Mouse (Mus musculus) gastrocnemius, postnatal 36 days (tissue): Measurements from ENCODE around the gene Arf4. TPM values are rescaled to one million over a fixed set of nuclear protein-coding genes. Genes with fewer than 3 reads are reported as not detected.
"Not testable (repeated sequence)": the region's sequence is repeated elsewhere in the genome, so short reads cannot be mapped to it uniquely, and the experiment has no call there.

Experiments used
- DNase-seq, 2 experiments: peaks; one replicate each; pipeline ENCODE4 v3.0.0; 2022
- intact Hi-C: fragments of 180-260 bp; cut with DNase I; formaldehyde crosslinking; loops from one replicate; pipeline ENCODE4 v1.15.1; 2025
- total RNA-seq, 2 experiments: library from RNA; stranded (reverse); gene quantifications; 2 replicates each; pipeline ENCODE4 v1.2.3; 2021

Gene Arf4
- total RNA-seq, 2 experiments from 2014 or later = 28.0 to 28.4 TPM

DNA sequence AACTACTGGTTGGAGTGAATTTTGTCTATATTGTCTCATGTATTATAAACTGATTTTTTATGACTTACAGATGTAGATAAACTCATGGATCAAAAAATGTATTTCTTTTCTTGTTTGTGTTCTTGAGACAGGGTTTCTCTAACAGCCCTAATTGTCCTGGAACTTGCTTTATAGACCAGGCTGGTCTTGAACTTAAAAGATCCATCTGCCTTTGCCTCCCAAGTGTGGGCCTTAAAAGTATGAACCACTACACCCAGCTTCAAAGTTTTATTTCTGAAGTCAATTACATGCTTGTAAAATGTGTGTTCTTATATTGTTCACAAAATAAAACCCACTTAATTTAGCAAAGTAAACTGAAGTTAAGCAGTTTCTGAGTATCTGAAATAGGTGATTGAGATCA is 20.3 kb downstream of the Arf4 start:
- intact Hi-C loops = no loop called here
- DNase-seq = no peak

DNA sequence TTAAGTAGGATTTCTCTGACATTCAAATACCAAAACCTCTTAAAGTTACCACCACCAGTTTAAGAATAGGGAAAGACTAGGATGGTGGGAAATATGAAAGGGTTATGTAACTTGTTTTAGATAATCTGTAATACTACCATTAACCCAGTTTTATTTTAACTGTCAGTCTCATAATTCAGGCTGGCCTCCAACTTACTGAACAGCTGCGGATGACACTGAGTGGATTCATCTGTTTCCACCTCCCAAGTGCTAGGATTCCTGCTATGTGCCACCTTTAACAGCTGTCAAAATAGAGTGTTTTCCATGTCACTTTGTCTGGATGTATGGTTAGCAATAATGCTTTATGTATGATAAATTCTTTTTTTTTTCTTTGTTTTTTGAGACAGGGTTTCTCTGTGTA is 22.4 kb downstream of the Arf4 start:
- no peak for DNase-seq
- intact Hi-C loops = loop anchor here (10.0 kb wide), 1 partner anchor 365 kb away; no protein-coding TSS in a partner anchor

DNA sequence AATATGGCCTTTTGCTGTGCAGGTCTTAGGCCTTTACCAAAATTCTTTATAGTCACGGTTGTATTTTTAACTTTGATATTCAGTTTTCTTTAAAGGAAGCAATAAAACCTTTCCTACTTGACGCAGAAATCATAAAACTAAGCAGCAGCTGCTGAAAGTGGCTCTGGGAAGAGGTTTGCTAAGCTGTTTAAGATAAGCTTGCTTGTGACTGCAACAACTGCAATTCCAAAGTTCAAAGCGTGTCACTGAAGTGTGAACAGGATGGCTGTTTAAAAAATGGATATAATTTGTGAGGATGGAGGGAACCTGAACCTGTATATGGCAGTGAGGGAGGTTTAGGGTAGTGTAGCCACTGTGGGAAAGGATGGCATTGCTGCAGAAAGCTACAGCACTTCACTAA is 24.1 kb downstream of the Arf4 start:
- intact Hi-C loops = loop anchor here (10.0 kb wide), 1 partner anchor 363 kb away; no protein-coding TSS in a partner anchor
- no peak for DNase-seq

DNA sequence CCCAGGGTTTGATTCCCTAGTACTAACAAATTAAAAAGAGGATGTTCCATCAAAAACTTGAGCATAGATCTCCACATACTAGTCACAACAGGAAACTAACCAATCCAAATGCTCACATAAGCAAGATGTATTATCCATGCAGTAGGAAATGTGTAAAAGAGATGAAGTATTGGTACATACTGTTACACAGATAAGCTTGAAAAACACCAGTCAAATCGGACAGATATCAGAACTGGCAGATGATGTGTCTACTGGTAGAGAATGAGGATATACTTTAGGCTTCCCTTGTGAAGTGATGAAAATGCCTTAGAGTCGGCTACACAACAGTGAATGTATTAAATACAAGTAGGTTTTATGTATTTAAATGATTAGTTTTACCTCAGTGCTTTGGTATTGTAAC is 24.6 kb downstream of the Arf4 start:
- DNase-seq = no peak
- intact Hi-C loops = loop anchor here (10.0 kb wide), 1 partner anchor 362 kb away; no protein-coding TSS in a partner anchor

DNA sequence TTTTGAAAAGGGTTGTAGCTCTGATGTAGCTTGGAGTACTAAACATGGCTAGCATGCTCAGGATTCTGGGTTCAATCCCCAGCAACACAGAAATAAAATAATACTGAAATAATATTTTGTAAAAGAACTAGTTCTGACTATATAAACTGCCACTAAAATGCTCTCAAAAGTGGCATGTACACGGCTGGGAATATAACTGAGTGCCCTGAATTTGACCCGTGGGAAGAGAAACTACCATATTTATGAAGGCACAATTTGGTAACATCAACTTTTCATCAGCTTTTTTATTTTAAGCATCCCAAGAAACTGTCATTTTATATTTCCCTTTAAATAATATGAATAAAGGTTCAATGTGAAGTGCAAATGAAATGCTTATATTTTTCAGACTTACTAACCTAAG is 26.0 kb downstream of the Arf4 start:
- intact Hi-C loops = loop anchor here (10.0 kb wide), 1 partner anchor 361 kb away; no protein-coding TSS in a partner anchor
- DNase-seq = no peak

DNA sequence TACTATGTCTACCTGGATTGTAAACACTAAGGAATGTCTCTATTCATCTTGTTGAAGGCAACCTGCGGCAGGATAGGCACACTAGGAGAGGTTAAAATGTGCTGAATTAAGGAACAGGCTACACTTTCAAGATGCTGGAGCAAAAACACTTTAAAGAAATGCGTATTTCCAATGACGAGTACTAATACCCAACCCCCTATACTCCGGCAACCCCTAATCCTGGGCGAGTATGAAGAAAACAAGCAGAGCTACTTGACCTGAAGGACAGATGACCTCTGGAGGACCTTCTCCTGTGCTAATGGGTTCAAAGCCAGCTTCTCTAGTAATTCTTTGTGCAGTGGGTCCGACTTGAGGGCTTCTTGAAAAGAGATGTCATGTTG is 30.1 kb downstream of the Arf4 start:
- intact Hi-C loops = loop anchor here (10.0 kb wide), 1 partner anchor 357 kb away; no protein-coding TSS in a partner anchor

DNA sequence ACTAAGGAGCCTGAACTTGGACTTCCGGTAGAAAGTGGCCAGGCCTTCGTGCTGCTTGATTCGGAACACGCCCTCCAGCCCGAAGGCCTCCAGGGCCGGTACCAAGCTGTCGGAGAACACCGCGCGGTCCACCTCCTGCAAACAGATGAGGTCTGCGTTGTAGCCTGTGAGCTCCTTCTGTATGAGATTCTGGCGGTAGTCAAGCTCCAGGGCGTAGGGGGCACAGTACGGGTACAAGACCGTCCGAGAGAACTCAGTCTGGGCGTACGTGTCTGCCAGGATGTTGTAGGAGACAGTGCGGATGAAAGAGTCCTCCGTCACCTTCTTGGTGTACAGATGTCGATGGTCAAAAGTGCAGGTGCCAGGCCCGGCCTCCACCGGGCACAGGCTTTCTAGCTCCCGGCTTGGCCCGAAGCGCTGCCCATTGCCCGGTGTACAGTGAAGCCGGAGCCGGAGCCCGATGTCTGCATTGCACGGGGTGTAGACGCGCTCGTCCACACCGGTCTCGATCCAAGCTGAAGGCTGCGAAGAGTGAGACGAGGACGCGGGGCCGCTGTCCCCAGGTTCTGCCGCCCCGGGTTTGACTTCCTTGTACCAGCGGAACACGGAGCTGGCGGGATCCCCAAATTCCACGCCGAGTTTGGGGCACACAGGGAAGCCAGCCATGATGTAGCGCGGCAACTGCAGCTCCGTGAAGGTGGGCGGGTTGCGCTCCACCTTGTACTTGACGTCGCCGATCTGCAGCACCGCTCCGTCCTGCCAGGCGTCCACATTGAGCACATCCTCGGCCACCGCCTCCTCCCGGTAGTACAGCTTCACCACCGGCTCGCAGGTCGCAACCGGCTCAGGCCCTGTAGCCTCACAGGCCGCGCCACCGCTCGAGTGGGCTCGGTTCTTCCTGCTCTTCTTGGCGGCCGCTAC is 30.8 kb downstream of the Arf4 start:
- DNase-seq = peak in 1 of 2 experiments; percentile 15
- intact Hi-C loops = loop anchor here (10.0 kb wide), 1 partner anchor 356 kb away; no protein-coding TSS in a partner anchor

More for the DNA sequence above, 30.1 kb downstream of the Arf4 start:
- no peak for DNase-seq

DNA sequence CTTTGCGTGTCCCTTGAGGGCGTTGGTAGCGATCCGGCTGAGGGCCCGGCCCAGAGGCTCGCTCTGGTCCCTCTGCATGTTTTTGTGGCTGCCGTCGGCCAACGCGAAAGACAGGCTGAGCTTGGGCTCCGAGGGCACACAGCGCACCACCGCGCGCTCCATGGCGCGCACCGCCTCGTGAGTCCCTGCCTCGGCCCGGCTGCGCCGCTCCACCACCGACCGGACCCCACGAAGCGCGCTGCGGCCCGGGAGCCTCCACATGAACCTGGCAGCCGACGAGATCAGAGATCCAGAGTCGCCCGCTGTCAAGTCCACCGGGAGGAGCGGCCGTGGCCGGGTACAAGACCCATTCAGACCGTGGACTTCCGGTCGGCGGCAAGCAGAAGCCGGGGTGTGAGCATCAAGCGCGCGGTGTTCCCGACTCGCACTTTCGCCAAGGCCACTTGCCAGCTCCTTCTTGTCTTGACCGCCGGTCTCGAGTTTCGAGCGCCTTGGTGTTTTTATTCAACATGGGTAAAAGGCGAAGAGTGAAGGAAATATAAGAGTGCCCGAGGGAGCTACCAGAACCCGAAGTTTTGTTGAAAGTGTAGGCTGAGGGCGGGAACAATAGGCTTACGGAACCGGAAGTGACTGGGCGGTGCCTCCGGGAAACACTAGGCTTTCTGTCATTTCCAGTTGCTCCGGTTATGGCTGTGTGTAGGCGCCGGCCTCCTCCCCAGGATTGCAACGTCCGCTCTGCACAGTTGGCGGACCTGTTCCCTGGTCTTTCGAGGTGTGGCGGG is 31.6 kb downstream of the Arf4 start, which contains the start of gene Pde12:
TSS of gene Pde12 (minus strand) at position 592 of the 782 bp plus-strand sequence.
- intact Hi-C loops = loop anchor here (10.0 kb wide), 1 partner anchor 355 kb away; no protein-coding TSS in a partner anchor
- peak; percentile 76 to 93 for DNase-seq

DNA sequence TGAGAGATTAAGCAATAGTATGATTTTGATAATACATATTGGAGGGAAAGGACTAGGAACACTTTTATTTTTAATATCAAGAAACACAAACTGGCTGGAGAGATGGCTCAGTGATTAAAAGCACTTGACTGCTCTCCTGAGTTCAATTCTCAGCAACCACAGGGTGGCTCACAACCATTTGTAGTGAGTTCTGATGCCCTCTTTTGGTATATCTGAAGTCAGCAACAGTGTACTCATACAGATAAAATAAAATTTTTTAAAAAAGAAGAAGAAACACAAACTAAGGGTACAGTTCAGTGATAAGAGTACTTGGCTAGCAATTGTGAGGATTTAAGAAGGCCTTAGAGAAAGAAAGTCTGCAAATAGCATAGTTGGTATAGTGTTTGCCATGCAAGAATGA is 33.1 kb downstream of the Arf4 start:
- no peak for DNase-seq
- intact Hi-C loops = no loop called here

DNA sequence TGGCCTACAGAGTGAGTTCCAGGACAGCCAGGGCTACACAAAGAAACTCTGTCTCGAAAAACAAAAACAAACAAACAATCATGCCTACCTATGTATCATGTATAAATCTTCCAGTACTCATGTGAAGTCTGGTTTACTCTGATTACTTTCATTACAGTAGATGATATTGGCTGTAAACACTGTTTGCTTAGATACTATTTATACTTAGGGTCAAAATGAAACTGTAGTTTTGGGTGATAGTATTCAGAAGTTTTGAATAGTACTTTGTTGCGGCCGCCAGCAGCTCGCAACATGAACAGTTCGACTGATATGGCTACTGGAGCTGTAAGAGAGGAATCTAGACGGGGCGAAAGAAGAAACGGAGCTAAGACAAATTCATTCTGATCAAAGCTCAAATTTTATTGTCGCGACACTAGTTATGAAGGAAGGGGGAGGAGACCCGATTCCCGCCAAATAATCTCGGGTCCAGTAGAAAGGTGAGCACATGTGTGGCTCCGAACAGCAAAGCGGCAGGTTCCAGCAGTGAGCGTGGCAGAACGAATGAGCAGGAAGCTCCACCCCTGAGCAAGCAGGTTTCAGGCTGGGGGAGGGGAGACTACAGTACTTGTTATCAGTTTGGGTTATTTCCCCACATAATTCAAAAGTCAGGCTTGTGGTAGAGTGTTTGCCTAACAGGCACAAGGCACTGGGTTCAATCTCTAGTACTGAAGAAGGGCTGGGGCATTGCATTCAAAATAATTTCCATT is 34.2 kb downstream of the Arf4 start:
- intact Hi-C loops, DNase-seq: not testable (repeated sequence)

DNA sequence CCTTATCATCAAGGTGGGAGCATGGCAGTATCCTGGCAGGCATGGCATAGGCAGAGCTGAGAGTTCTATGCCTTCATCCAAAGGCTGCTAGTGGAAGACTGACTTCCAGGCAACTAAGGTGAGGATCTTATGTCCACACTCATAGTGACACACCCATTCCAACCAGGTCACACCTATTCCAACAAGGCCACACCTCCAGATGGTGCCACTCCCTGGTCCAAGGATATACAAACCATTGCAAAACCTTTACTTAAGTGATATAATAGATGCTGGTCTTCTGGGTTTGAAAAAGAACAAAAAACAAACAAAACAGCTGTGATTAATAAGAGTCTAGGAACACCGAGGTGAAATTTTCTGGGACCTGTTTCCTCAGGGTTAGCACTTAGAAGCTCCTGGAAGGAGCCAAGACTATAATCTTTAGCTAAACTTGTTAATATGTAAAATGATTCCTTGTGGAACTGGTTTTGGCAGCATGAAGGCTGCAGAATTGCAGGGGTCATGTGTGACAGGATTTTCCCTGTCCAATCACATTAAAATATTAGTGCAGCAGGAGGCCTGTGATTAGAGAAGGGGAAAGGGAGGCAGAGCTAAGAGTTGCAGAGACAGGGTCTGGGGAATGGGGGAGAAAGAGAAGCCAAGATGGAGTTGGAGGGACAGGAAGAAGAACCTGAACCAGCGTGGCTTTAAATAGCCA is 36.7 kb downstream of the Arf4 start:
- DNase-seq, intact Hi-C loops: not testable (repeated sequence)

DNA sequence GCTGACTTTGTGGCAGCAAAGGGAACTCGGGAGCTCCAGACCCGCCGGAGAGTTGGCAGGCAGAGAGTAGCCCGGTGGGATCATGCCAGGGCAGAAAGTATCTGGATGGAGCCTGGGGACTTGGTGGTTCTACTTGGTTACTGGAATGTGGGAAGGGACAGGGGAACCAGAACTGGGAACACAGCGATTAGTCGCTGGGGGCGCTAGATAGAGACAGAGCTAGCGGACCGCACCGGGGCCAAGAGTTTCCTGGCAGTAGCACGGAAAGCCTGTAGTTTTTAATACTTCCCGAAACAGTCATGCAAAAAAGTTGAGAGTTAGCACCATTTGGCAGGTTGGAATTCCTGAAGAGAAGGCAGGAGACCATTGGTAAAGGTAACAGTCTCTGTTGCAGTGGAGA is 37.5 kb downstream of the Arf4 start:
- intact Hi-C loops = no loop called here
- no peak for DNase-seq

DNA sequence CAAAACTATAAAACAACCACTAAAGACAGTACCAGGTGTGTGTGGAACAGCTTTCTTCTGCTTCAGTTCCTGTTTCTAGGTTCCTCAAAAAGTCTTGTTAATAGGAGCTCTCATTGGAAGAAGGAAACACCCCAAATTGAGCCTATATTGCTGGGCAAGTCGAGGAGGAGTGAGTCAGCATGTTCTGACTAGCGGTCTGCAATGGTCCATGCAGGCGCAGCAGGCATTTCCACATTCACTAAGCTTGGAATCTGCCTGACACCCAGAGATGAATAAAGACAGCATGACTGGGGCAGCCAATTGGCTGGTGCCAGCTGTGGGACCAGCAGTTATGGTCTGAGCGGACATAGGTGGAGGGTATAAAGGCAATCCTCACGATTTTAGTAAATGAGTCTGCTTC is 37.9 kb downstream of the Arf4 start:
- intact Hi-C loops = no loop called here
- no peak for DNase-seq

DNA sequence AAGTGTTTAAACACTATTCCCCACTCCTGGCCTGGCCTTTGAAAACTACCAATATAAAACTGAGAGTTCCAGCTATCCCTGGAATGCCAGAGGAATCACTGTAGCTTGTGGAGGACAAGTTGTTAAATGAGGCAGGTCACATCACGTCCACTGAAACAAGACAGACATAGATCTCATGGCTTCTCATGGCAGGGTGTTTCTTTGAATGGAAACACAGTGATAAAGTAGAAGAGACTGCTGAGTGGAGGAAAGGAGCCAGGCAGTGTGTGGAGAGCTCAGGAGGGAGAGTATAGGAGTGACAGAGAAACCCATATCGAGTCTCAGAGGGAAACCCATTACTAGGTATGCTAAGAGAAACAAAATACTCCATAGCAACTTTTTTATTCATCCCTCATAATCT is 52.9 kb downstream of the Arf4 start:
- intact Hi-C loops = no loop called here
- no peak for DNase-seq

DNA sequence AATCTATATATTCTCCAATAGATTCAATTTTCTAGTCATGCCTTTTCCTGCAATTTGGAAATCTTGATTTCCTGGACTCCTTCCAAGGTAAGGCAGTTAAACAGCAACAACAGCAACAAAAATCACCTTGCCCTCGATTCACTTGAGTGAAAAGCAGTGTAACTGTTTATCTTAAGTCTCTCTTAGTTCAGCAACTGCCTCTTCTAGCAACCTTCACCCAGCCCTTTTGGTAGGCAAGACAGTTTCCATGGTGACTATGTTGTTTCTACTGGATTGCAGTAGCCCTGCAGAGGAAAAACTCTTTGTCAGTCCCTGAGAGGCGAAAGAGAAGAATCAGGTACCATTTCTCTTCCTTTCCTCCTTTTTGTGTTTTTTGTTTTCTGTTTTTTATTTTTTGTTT is 53.5 kb downstream of the Arf4 start:
- DNase-seq = no peak
- intact Hi-C loops = no loop called here

DNA sequence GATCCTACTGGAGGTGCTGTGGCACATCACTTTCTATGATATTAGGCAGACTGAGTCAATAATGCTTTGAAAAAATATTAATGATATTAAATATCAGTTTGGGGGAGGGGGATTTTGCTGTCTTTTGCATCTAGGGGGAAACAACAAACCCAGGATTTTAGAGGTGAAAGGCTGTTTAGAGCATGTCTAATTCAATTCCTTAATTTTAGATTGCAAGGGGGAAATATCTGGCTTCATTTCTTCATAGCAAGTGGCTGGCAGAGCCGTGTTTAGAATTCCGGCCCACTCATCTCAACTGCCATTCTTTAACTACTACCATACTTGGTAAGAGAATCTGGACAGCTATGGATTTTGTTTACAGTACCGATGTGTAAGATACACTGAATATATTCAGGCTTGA is 55.1 kb downstream of the Arf4 start, which contains the start of gene Dnah12:
TSS of gene Dnah12 (plus strand) at position 301 of the 400 bp plus-strand sequence.
- intact Hi-C loops = no loop called here
- DNase-seq = no peak

DNA sequence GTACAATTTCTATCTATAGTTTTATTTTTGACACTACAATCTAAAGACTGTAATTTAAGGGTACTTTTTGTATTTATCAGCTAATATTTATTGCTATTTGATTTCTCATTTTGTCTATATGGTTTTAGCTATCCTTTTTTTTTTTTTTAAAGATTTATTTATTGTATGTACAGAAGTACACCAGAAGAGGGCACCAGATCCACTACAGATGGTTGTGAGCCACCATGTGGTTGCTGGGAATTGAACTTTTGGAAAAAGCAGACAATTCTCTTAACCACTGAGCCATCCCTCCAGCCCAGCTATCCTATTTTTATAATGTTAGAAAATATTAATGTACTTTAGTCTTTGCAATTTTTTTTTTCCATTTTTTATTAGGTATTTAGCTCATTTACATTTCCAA is 60.0 kb downstream of the Arf4 start:
- intact Hi-C loops = no loop called here
- DNase-seq = no peak

DNA sequence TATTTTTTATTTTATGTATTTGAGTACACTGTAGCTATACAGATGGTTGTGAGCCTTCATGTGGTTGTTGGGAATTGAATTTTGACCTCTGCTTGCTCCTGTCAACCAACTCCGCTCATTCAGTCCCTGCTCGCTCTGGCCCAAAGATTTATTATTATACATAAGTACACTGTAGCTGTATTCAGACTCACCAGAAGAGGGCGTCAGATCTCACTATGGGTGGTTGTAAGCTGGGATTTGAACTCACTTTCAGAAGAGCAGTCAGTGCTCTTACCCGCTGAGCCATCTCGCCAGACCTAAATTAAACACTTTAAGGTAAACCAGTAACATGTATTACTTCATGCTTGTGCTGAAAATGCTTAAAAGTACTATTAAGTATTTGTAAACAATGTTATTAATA is 67.4 kb downstream of the Arf4 start:
- intact Hi-C loops, DNase-seq: not testable (repeated sequence)
